Mouse (Mus musculus) lung, postnatal 36 days (tissue): ENCODE data around the gene Adgrb3.

Experiments
- DNase-seq: peaks from one replicate; pipeline ENCODE4 v3.0.0; 2022; ENCODE audit warnings: mixed read lengths

Adgrb3 gene

DNA sequence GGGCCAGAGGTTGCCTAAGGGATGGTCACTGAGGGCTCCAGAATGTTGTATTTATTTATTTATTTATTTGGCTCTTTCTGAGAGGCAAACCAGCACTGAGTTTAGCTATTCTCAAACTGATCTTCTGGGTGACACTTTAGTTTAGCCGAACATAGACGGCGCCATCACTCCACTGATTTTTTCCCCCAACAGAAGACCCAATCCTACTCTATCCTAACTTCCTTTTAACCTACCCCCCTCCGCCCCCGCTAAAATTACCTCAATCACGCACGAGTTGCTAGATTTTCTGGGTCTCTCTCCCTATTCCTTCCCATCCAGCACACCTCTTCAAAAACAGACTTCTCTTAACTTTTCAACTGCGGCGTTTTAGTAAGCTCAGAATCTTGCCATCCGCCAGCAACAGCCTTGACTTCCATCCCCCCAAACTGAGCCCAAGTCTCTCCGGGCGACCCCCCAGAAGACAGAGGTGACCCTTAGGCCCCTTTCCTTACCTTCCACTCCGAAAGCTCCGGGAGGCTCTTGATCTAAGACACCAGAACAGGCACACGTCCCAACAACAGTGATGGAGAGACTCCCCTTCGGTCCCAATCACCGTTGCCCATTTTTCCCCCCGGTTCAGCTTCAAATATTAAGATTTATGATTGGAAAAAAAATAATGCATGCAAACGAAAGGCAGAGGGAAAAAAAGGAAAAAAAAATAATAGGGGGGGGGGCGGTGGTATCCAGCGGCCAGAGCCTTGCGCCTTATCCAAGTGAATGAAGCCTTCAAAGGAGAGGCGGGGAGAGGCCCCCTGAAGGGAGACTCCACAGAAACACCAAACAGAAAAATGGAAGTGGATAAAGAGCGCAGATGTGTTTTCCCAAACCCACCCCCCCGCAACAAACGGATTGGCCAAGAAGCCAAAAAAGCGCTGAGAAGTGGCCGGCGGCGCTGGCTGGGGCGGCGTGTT lies at the start of gene Adgrb3:
TSS of gene Adgrb3 (minus strand) at position 737 of the 950 bp plus-strand sequence.
- DNase-seq: no peak

DNA sequence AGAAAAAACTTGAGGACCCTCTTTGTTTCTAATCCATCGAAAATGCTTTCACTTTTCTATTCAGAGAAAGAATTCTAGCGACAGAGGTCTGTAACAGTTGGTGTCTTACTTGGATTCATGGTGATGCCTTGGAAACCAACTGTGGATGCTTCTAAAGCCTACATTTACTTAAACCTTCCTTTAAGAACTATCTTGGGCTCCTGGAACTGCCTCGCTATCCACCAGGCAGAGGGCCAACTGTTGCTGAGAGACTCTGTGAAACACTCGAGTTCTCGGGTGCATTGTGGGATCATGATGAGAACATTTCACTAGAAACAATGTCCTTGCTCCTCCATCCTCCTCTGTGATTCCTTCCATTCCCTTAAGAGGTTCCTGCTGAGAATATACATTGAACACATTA lies 48.0 kb upstream of the Adgrb3 start:
- no peak for DNase-seq

DNA sequence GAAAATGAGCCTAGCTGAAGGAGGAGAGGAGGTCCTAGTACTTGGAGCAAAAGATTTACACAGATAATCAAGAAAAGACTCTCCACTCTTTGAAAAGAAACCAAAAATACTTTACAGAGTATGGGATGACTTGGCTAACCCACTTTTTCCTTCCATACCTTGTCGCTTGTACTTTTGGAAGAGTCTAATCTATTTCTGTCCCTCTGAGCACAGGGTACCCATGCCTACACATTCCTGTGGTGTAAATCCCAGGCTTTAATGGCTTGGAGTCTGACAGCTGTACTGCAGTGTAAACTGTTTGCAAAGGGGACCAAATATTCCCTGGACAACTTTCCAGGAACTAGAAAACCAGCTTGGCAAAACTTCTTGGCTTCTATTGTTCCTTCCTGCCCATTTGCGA lies 28.0 kb upstream of the Adgrb3 start:
- no peak for DNase-seq

DNA sequence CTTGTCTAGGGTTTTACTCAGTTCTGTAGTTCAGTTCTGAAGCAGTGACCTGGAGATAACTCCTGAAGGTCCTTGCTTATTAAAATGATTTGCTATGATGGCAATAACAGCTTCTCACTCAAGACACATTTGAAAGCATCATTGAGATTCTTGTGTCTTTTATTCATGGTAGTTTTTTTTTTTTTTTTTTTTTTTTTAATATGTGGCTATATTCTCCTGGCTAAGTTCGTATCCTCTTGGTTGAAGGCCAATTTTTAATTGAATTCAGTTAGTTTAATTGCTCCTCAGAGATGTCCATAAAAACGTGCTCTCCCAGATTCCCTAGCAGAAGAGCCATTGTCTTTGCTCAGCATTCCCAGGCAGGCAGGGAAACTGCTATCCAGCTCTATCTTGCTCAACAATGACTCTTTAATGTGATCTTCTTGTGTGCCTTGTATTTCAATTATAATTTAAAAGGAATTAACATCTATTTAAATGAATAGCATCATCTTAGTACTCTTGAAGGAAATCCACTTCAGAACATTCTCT lies 25.0 kb upstream of the Adgrb3 start:
- DNase-seq: no peak

DNA sequence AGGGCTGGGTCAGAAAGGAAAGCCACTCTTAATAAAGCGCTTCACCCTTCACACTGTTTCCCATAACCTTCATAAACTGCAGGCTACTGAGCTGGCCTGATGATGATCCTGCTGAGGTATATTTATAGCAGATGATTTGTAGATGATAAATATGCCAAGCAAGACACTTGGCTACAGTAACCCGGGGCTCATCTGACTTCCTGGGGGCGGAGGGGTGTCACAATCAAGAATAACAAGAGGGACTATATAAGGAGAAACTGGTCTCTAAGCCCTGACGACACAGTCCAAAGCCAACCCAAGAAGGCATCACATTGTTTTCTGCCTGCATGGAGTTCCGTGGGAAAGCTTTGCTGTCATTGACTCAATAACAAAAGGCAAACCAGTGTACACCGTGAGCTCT lies 2.8 kb upstream of the Adgrb3 start:
- DNase-seq: no peak

DNA sequence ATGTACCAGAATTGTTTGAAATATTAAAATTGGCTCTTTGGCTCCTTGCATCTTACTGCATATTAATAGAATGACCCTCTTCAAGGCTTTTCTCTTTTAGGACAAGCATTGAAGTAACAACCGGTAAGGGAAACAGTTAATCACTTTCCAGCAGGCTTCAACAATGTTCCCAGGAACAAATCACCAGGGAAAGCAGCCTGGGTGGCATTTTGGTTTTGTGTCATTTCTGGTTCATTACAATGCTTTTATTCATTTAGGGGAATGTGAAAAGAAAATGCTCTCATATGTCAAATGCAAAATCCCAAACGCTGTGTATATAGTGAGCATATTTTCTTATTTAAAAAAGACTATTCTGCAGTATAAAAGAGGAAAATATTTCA lies 2.0 kb upstream of the Adgrb3 start:
- DNase-seq: no peak

DNA sequence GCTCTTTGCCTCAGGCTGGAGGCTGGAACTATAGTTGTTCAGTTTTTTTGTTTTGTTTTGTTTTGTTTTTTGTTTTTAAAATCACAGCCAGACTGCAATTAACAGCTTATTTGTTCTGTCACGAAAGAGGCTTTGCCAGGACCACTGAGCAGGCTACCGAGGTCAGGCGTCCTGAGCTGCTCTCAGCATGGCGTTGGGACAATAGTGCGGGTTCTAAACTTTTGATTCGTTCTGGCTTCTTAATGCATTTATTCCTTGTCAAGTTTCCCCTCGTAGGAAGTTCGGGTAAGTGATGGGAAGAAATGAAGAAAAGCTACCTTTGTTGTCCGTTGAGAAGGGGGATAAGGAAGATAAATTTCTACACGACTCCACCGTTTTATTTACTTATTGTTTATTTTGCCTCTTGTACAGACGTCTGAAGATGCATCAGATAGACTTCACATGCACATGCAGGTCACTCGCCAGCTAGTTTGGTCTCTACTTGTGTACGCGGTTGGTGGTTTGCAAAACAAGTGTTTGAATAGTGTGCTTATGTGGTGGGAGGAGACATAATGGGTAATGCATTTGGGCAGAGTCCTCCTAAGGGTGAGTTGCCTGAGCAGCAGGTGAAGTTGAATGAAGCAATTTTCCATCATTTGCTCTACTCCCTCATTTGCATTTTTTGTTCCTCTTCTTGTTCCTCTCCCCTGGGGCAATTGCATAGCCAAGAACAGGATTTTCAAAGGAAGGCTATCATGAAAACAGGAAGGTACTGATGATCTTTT lies 1.4 kb upstream of the Adgrb3 start:
- DNase-seq: no peak

DNA sequence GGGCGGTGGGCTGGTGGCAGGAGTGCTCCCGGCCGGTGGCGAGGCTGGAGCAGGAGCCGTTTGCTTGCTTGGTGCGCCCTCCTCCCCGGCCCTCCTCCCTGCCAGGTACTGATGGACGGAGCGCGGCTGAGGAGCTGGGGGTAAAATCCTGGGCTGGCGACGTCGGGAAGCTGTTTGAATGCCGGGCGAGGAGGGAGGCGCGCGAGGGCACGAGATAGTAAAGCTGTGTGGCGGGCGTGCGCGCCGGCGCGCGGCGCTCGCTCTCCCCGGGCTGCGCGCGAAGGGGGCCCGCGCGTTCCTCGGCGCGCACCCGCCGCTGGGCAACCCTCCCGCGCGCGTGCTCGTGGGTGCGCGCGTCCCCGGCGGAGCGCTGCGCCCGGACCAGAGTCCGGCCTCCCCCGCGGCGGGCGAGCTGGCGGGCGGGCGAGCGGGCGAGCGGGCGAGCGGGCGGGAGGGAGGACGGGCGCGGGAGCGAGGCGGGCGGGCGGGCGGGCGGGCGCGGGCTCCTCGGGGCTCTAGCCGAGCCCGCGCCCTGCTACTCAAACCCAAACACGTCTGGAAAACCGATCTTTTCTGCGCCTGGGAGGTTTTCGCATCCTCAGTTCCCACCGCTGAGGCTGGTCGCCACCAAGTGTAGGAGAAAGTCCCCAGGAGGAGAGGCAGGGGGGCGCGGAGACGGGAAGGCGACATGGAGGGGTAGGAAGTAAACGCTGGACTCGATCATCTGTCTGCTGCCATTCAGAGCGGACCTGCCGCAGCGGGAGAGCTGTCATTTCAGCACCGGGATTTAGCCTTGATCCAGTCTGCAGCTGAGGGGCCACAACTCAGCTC lies 629 bp upstream of the Adgrb3 start:
- DNase-seq: no peak

DNA sequence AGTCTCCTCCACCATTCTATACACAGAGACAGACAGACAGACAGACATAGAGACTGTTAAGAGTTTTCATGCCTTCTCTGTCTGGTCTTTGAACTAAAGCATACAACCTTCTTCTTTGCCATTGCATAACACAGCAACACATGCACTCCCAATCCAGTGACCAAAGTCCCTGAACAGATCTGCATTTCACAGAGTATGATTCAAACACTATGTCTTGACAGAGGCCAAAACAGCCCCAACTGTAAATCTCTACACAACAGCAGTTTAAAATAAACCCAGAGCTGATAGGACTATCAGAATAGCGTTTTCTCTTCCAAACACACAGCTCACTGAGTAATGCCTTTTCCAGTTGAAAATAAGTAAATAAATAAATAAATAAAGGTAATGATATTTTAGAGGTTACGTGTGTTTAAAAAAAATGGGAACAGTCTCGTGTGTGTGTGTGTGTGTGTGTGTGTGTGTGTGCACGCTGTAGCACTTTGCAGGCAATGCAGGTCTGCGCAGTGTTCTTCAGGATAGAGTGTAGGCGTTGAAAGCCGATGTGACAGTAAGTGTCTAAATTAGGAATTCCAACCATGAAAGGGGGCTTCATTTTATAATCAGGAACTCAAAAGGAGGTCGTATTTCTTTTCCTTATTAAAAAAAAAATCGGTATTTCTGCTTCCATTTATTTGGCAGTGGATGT lies 1.3 kb downstream of the Adgrb3 start:
- no peak for DNase-seq

DNA sequence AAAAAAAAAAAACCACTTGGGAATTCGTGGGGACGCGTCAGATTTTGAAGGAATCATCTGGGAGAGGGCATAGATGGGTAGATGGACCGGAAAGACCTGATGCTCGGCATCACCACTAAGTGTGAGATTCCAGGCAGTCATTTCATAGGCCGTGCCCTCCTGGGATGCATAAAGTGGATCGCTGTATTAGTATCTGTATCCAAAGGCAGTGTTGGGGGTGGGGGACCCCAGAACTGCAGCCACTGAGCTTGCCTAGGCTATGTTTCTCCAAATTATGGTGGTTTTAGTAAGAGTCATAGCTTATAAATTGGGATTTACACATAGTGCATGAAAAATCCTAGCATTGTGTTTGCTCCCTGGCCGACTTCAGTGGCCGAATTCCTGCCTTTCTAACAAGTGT lies 2.1 kb downstream of the Adgrb3 start:
- DNase-seq: no peak

DNA sequence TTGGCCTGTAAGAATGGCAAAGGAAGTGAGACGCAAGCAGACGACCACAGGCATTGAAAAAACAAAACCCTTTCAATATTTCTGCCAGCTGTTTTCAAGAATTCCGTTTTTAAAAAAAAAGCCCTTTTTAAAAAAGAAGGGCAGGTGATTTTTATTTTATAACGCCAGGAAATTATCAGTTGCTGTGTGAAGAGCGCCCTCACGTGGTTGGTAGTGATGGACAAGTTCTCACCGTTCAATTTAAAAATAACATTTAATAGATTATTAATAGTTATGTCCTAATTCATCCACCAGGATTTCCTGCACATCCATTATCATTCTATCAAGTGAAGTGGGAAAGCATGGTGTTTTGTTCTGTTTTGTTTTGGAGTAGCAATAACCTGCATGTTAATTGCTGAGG lies 2.7 kb downstream of the Adgrb3 start:
- DNase-seq: no peak

DNA sequence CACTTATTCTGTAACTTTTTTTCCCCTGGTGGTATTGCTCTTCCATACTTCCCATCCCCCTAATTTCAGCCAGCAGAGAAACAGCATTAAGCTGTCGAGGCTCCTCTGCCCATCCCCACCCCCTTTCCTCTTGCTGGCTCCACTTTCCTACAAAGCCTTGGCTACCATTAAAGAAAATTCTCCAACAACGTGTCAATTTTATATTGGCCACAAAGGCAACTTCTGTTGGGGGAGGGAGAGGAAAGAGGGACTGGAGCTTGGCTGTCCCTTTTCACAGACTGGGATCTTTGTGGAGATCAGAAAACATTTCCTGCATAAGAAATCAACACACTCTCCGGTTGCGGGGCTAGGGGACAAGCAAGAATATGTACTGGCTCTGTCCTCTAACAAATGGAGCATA lies 4.9 kb downstream of the Adgrb3 start:
- no peak for DNase-seq

DNA sequence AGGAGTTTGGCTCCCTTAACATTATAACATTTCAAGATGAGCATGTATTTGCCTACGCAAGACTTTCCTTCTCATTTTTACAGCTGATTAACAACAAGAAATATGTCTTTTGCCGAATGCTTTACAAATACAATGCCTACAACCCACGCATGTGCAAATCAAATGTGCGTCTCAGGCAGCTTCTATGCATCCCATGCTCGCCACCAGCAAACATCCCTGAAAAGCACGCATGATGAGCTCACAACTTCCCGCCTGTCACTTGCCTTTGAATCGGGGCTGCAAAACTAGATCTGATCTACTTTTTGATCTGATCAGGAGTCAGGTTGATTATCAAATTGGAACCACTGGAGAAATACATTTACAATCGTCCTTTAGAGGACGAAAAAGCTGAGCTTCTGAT lies 5.5 kb downstream of the Adgrb3 start:
- DNase-seq: no peak

DNA sequence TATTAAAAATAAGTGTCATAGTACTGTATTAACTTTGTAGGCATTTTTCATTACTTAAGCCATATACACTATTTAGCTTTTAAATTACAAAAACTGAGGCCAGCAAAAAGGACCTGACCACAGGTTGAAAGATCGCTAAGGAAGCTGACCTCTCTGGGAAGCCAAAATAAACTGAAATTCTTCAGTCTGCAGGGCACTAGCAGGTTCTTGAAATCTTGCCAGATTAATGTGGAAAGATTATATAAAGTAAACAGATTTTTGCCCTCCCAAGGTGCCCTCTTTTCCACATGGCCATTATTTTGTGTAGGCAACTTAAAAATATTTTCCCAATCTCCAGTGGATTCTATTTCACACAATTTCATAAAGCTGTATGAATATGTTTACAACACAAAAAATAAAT lies 14.0 kb downstream of the Adgrb3 start:
- no peak for DNase-seq

DNA sequence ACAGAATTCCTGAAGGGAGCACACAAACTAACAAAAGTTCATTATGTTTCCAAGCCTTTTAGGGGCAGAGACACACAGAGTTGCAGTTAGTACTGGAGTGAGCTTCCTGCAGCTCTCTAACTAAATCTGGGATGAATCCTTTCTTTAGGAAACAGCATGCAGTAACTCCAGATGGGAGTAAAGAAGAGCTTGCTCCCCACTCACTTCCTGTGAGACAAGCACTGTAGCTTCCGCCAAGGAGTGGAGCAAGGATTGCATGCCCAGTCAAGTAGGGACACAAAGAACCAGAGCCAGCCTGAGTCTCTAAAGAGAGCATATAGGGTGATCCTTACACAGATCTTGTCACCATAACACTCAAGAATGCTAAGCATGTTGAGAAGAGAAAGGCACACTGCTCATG lies 50.7 kb downstream of the Adgrb3 start:
- no peak for DNase-seq

DNA sequence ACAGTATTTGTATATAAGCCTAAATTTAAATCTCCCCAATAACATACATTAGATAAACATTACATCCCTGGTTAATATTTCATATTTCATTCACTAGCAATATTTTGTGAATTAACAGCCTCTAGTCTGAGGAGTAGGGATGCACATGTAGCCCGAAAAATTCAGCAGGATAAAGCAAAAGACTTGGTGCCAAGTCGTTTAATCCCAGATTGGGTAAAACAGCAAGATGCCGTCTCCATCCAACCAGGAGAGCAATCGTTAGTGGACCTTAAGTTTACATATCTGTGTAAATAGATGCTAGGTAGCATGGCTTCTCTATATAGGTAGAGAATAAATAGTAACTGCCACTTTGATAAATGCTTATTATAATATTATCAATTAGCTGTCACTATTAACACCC lies 52.0 kb downstream of the Adgrb3 start:
- DNase-seq: no peak

DNA sequence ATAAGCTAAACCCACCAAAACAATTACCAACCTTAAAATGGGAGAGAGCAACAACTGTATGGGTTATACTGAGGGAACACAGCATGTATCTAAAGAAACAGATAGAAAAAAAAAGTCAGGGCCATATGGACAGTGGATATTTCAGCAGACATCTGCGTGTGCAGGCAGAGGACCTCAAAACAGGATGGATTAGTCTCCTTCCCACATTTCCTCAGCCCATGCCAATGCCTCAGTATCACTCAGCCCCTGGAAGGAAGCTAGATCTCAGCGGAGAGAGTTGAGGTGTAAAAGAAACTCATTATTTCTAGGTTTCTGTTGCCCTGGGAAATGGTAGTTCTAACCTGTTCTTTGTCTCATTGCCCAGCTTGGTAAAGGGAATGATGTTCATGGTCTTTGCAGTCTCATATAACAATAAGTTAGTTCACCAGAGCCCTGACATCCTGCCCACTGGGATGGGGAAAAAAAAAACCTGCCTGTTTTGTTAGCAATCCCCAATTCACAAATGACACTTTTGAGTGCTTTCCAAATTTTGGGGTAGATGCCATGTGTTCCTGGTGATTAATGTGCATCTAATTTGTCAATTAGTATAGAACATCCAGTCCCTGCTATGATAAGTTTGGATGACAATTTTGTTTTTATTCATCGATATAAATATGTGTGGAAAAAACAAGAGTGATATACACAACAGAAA lies 53.9 kb downstream of the Adgrb3 start:
- no peak for DNase-seq

DNA sequence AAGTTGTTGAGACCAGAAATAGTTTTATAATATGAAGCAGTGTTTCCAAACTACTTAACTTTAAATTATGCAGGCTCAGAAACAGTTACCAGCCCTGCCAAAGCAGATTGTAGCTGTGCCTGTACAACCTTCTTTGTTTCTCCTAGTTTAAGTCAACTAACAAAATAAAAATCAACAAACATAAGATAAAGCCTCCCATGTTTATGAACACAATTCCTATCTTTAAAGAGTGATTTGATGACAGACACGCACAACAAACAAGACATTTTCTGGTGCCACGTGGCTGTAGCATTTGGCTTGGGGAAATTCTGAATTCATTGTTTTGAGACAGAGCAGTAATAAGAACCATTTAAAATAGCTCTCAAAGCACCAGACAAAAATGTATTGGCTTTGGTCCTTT lies 60.5 kb downstream of the Adgrb3 start:
- no peak for DNase-seq

DNA sequence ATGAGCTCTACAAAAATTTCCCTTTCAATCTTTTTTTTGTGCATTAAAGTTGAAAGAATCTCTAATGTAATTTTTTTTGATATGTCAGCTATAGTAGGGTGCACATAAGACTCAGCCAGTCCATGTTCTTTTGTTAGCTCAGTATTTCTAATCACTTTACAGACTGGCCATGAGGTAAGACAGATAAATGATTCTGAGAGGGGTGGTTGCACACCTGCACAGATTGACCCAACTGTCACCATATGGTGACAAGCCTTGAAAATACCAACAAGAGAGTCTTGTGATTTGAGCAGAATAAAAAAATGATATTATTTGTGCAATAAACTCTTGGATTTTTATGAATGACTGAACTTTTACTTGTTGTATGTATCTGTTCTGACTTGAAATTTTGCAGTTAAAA lies 74.2 kb downstream of the Adgrb3 start:
- no peak for DNase-seq

DNA sequence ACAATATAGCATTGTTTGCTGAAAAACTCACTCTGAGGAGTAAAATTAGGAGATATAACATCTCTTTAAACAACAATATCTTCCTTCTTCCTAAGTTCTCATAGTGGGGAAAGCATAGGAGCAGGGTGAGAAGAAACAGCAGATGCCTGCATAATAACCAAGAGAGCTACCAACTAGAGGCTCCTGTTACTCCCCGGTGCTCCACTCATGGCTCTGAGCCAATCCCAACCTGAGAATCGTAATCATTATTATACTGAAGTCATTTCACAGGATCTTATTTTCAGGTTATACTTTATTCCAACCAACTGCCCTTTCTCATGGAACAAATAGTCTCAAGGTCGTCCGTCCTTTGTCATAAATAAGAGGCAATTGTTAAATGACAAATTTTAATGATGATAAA lies 75.0 kb downstream of the Adgrb3 start:
- DNase-seq: no peak

DNA sequence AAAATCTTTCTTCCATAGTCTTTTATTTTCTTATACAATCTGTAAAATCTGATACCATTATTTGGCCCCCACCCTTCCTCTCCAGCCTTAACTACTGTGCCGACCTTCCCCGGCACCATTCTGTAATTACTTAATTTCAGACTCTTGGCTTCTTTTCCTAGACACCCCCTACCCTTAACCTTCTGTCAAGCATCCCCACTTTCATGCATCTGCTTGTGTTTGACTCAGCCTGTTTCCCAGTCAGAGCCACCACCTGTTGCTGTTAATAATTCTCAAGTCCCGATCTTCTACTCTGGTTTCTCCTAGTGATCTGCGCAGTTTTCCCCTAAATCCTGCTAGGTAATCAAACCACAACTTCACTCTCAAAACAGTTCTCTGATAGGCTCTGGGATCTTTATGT lies 83.9 kb downstream of the Adgrb3 start:
- DNase-seq: no peak

DNA sequence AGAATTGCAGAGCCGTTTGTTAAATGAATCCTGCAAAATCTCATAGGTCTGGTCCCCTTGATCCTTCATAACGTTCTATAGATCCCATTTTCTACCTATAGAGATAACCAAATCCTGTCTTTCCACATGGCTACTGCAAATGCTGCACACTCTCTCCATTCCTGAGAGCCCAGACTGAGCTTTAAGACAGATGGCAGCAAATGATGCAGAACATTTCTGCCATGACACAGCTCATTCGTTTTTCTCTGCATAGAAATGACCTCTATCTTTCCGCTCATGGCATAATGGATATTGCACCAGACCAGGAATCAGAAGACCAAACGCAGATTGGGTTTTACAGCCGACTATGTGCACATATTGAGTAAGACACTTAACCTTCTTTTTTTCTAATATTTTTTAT lies 84.8 kb downstream of the Adgrb3 start:
- no peak for DNase-seq
